Mouse (Mus musculus) megakaryocyte, embryonic 14.5 days (primary cell): ENCODE results near the gene Cyp4f16.

Experiments used
- FLI1 ChIP-seq: IDR thresholded peaks from 2 replicates; pipeline ENCODE4 v1.6.1; 2012; ENCODE audit warnings: low read length, inconsistent platforms, mixed read lengths
- GATA1 ChIP-seq: IDR thresholded peaks from 3 replicates; pipeline ENCODE4 v1.6.1; 2012; ENCODE audit warnings: mixed read lengths, low read length, inconsistent platforms, borderline replicate concordance

- TF ChIP-seq GATA1 = no peak
- TF ChIP-seq FLI1 = no peak
Measured at GRCm38 (mm10) chr17:32494601-32495000, 41.8 kb upstream of the Cyp4f16 start.
